Mouse (Mus musculus) cerebellum, adult (tissue): Measurements from ENCODE around the gene Agap3.

Source experiments
- ATAC-seq: cut with Nextera tagmentation; 2 replicates; pipeline ENCODE4 v1.9.2; 2017; ENCODE audit warnings: mild to moderate bottlenecking, moderate library complexity, mixed read lengths; ENCODE audit not compliant: insufficient number of reproducible peaks, low FRiP score, low TSS enrichment

Agap3 gene

GRCm38 (mm10) chr5:24427981-24428402 is 24.0 kb upstream of the Agap3 start:
- no peak for ATAC-seq

- no peak for ATAC-seq
Measured at GRCm38 (mm10) chr5:24428596-24428995, 23.4 kb upstream of the Agap3 start.

GRCm38 (mm10) chr5:24433993-24434392 is 18.0 kb upstream of the Agap3 start:
- no peak for ATAC-seq

- ATAC-seq, result no peak
Measured at GRCm38 (mm10) chr5:24441187-24441586, 10.8 kb upstream of the Agap3 start.

DNA sequence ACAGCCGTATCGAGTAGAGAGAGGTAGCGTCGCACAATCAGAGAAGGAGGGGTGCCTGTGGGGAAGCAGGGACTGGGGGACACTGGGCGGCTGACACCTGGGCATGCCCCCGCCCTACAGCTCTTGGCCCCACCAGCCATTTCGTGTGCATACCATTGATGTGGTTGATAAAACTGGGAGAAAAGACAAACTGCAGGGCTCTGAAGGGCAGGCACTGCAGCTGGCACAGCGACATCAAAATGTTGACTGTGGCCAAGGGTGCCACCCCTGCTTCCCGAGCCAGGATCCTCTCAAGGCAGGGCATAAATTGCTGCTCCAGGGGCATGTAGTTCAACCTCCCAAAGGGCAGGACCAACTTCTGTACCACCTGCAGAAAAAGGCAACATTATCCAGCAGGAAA is 9.9 kb upstream of the Agap3 start:
- ATAC-seq, result no peak

- ATAC-seq, result no peak
Measured at GRCm38 (mm10) chr5:24443204-24443603, 8.8 kb upstream of the Agap3 start.

- ATAC-seq, result no peak
Measured at GRCm38 (mm10) chr5:24443927-24444326, 8.1 kb upstream of the Agap3 start.

DNA sequence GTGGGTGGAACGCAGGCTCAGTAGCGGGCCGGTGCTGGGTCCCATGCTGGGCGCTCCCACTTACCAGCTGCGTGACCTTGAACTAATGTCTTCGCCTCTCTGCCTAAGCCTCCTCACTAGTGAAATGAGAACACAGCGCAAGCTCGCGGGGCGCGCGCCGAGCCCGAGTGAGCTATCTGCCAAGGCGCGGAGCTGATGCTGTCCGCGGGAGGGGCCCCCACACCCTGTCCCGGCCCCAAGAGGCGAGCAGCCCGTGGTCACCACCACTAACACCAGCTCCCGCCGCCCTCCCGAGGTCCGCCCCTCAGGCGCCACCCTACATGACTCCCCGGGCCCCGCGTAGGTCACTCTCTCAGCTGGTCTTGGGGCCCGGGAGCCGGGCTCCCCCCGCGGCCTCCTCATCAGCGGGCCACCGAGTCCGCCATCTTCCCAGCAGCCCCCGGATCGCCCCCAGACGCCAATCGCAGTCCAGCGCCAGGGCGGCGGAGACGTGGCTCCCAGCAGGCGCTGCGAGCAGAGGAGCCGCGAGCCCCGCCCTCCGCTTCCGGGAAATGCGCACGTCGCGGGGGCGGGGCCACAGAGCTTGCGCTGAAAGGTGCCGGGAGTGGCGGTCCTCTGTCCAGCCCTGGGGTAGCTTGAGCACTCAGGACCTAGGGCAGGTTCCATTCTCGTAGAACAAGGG is 7.1 kb upstream of the Agap3 start, which contains the start of gene Fastk:
TSS of gene Fastk (minus strand) at position 542 of the 682 bp plus-strand sequence.
- ATAC-seq, result peak; percentile 62

DNA sequence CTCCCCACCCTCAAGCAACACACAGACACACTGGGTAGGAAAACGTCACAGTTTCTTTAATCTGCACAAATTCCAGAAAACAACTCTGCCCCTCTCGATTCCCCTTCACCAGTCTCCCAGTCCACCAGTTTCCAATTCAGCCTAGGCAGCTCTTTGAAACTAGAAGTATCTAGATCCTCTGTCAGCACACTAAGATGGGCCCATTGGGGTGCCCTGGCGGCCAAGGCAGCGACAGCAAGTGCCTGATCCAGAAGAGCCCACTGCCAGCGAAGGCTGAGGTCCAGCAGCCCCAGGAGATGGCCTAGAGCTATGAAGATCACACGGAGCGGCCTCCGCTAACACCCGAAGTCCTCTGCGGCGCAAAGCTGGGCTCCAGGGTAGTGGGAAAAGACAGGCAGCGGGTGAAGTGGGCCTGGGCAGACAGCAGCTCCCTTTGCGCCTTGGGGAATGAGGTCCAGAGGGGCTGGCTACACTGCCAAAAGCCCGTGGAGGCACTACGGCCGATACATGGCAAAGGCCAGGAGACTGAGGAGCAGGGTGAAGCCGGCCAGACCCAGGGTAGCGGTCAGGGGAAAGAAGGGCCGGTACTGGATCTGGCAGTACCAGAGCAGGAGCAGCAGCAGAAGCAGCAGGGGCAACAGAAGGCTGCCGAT is 6.4 kb upstream of the Agap3 start:
- no peak for ATAC-seq

DNA sequence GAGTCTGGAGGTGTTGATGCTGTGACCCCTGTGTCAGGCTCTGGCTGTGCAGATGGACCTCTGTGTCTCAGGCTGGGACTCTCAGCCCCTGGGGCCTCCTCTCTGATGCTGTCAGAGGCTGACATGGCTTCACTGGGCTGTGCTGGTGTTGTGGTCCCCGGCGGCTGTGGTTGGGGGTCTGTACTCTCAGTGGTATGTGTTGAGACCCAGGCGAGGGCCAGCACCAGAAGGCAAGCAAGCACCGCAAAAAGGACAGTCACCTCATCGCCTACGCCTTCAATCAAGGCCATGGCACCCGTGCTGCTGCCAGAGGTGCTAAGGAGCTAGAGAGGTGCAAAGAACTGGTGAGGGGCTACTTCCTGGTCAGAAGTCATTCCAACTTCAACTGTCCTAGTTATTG is 5.3 kb upstream of the Agap3 start:
- no peak for ATAC-seq

GRCm38 (mm10) chr5:24447624-24448298 is 4.2 kb upstream of the Agap3 start, which contains the start of gene Tmub1:
Gene Tmub1, minus strand, starts transcription at chr5:24447854.
- ATAC-seq, result peak; percentile 46

- ATAC-seq, result peak; percentile 62
Measured at GRCm38 (mm10) chr5:24451264-24452029, 530 bp upstream of the Agap3 start.

DNA sequence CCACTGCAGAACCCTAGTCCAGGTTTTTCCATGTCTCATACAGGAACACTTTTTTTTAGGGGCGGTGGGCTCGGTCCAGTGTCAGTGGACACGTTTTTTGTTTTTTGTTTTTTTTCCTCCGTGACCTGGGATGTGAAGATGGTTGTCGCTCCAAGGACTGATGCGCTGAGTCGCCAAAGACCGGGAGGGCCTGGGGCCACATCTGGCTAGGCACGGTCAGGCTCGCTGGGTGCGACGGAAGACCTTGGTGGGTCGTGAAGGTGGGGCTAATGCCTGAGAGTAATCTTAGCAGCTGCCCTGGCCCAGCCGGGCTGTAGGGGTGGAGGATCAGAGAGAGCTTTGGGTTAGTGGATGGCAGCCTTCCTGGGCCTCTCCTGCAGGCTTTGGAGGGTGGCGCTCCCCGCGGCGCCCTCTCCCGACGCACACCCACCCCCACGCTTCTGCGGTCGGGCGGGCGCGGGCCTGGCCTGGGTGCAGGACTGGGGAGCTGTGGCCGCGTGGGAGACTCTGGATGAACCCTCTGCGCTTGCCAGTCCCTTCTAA is 785 bp downstream of the Agap3 start:
- ATAC-seq, result 0 out of 2 replicates have a peak, but pooled peaks have one; percentile 6

DNA sequence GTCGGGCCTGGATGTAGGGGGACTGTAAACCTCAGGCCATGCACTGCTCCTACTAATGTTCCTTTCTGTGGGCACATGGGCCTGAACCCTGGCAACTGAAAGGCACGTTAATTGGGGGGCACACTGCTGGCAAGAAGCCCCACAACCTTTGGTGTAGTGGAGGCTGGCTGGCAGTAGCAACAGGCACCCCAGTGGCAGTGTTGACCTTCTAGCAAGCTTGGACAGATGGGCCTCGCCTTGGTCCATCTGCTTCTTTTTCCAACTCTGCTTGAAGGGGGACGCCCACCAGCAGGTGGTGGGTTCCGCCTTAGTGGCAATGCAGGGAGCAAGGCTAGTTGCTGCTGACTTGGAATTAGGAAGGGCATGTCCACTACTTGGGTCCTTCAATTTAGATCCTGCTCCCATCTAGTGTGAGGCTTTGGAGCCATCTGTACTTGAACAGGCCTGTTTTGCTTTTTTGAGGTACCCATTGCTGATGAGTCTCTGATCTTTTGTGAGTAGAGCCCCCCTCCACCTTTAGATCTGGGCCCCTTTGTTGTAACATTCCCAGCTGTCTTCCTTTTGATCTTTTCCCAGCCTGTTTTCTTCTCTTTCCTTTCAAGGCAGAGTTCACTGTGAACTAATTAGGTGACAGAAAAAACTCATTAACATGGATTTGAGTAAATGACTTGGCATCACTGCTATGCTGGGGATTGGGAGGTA is 1.5 kb downstream of the Agap3 start:
- ATAC-seq, result peak; percentile 18; the same call in 1 of the 2 replicates

DNA sequence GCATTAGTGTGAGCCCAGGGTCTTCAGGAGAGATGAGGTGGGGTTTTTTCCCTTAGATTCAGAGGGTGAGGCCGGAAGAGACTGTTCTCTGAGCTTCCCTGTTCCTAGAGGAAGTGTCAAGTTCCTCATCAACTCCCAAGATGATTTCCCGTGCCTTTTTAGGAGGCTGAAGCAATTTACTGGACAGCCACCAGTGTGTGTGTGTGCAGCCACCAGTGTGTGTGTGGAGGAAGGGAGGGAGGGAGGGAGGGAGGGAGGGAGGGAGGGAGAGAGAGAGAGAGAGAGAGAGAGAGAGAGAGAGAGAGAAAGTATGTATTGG is 2.0 kb downstream of the Agap3 start:
- no peak for ATAC-seq

DNA sequence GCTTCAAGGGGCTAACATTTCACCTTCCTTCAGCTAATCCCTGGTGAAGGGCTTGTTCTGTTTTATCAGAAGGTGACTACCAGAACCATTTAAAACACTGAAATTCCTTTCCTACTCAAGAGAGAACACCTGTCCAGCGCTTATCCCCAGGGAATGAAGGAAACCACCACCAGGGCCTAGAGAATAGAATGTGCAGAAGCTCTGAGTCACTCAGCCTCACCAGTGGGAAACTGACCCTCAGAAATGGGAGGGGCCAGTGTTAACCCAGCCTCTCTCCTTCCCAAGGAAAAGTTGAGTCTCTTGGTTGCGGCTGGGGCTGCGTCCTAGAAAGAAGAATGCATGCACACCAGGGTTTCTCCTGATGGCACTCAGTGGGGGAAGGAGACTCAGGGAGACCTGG is 3.1 kb downstream of the Agap3 start:
- ATAC-seq, result no peak

DNA sequence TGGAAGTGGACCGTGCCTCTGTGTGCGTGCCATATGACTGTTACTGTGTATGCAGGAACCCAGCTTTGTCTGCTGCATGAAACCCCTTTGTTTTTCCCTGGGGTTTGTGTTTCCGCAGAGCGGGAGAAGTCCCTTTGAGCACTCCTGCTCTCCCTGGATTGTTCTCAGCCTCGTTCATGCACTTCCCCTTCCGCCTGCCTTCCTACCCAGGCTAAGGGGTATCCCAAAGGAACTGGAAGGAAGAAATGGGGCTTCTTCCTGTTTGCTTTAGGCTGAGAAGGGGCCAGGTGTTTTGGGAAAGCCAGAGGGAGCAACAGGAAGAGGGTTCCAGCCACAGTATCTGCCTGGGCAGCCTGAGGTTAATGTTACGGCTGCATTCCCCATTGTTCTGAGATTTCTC is 3.6 kb downstream of the Agap3 start:
- ATAC-seq, result no peak

DNA sequence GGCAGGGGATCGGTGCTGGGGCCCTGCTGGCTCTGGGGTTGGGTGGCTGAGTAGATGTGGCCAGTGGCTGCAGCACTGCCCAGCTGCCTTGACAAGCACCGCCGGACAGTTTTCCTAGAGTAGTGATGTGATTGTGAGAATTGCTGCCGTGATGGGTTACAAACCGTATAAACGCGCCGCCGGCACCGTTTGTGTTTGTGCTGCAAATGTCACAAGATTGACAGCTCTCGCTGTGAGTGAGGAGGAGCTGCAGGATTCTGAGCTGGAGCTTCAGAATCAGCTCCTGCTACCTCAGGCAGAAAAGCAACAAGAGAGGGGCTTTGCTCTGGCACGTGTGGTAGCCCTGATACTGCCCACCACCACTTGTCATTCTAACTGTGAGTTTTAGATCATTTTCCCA is 14.8 kb downstream of the Agap3 start:
- no peak for ATAC-seq

DNA sequence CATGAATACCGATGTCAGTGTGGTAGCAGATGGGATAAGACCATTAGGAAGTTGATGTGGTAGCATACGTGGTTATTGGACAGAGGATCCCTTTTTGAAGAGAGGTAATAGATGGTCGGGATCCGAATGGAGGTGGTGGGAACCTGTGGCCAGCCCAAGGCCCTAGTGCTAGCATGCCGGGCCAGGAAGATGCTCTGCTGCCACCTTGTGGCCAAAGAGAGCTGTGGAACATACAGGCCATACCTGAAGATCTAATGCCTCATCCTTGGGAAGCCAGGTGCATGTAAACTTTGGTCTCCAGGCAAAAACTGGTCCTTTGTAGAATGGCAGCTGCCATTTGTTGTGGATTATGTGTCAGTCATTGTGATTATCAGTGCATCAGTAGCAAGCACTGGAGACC is 18.6 kb downstream of the Agap3 start:
- peak; percentile 65 for ATAC-seq
